Mouse (Mus musculus): ENCODE results near the gene Siva1. TPM values are rescaled to one million over a fixed set of nuclear protein-coding genes. Genes with fewer than 3 reads are reported as not detected.

The Siva1 gene
- total RNA-seq, 1 experiment: 301 TPM

- in situ Hi-C loops (cut with MboI; ENCODE audit: low sequenced_read_pairs in 2 of 2, unreplicated experiment in 2 of 2): no loop called here
- H3K4me3 ChIP-seq (ENCODE audit: insufficient read depth in 1 of 2, low read depth in 1 of 2, low read length in 2 of 2, poor library complexity in 1 of 2, severe bottlenecking in 1 of 2): no peak overlapping the region
- H3K9me3 ChIP-seq (ENCODE audit: control insufficient read depth, insufficient read depth, low read depth, low read length): no peaks in the 10 kb centered on the region
- peaks cover 28% of the 10 kb centered on the region for H3K36me3 ChIP-seq (ENCODE audit: control insufficient read depth, insufficient read depth, low read length, poor library complexity, severe bottlenecking)
- H3K27ac ChIP-seq (ENCODE audit: insufficient read depth, low read depth, low read length, poor library complexity, severe bottlenecking): no peak overlapping the region
- DNase-seq (ENCODE audit: low read depth, low spot score): no peak
- no peak overlapping the region for H3K9ac ChIP-seq (ENCODE audit: insufficient read depth, low read depth, low read length, poor library complexity, severe bottlenecking)
- no peak for TF ChIP-seq CHD2 (IDR thresholded peaks at IDR 0.05; ENCODE audit: low read depth, low read length)
- TF ChIP-seq ZNF384 (IDR thresholded peaks at IDR 0.05; ENCODE audit: low read depth, low read length): no peak
- no peak for TF ChIP-seq MAFK (IDR thresholded peaks at IDR 0.05; ENCODE audit: insufficient read depth, low read depth, low read length)
- no peak for TF ChIP-seq HCFC1 (IDR thresholded peaks at IDR 0.05; ENCODE audit: borderline replicate concordance, insufficient read depth, low read length)
- no peak for TF ChIP-seq ZC3H11A (IDR thresholded peaks at IDR 0.05; ENCODE audit: borderline replicate concordance, low read depth, low read length)
- peaks cover 0 to 10% of the 10 kb centered on the region in 2 experiments; a peak in 3 of 4 replicates for H3K4me1 ChIP-seq (ENCODE audit: control insufficient read depth in 2 of 2, insufficient read depth in 2 of 2, low read length in 2 of 2, poor library complexity in 1 of 2)
Observed at GRCm38 (mm10) chr12:112604022-112604421, 40.5 kb upstream of the Siva1 start.

- Histone ChIP-seq H3K36me3 (ENCODE audit: control insufficient read depth, insufficient read depth, low read length, poor library complexity, severe bottlenecking) (peaks cover 37% of the 10 kb centered on the region), H3K4me1 (ENCODE audit: control insufficient read depth in 2 of 2, insufficient read depth in 2 of 2, low read length in 2 of 2, poor library complexity in 1 of 2) (peaks cover 0 to 7% of the 10 kb centered on the region in 2 experiments; a peak in 2 of 4 replicates), H3K9me3 (ENCODE audit: control insufficient read depth, insufficient read depth, low read depth, low read length) (no peaks in the 10 kb centered on the region), H3K4me3 (ENCODE audit: insufficient read depth in 1 of 2, low read depth in 1 of 2, low read length in 2 of 2, poor library complexity in 1 of 2, severe bottlenecking in 1 of 2) (no peak overlapping the region), H3K9ac (ENCODE audit: insufficient read depth, low read depth, low read length, poor library complexity, severe bottlenecking) (no peak overlapping the region), H3K27ac (ENCODE audit: insufficient read depth, low read depth, low read length, poor library complexity, severe bottlenecking) (no peak overlapping the region)
- no peak for DNase-seq (ENCODE audit: low read depth, low spot score)
- in situ Hi-C loops (cut with MboI; ENCODE audit: low sequenced_read_pairs in 2 of 2, unreplicated experiment in 2 of 2): no loop called here
- TF ChIP-seq ZC3H11A (IDR thresholded peaks at IDR 0.05; ENCODE audit: borderline replicate concordance, low read depth, low read length) (no peak), ZNF384 (IDR thresholded peaks at IDR 0.05; ENCODE audit: low read depth, low read length) (no peak), CHD2 (IDR thresholded peaks at IDR 0.05; ENCODE audit: low read depth, low read length) (no peak), HCFC1 (IDR thresholded peaks at IDR 0.05; ENCODE audit: borderline replicate concordance, insufficient read depth, low read length) (no peak)
Observed at GRCm38 (mm10) chr12:112604709-112605649, 39.5 kb upstream of the Siva1 start.

- peaks cover 45% of the 10 kb centered on the region for H3K36me3 ChIP-seq (ENCODE audit: control insufficient read depth, insufficient read depth, low read length, poor library complexity, severe bottlenecking)
- in situ Hi-C loops (cut with MboI; ENCODE audit: low sequenced_read_pairs in 2 of 2, unreplicated experiment in 2 of 2): no loop called here
- no peaks in the 10 kb centered on the region for H3K9me3 ChIP-seq (ENCODE audit: control insufficient read depth, insufficient read depth, low read depth, low read length)
- H3K4me1 ChIP-seq (ENCODE audit: control insufficient read depth in 2 of 2, insufficient read depth in 2 of 2, low read length in 2 of 2, poor library complexity in 1 of 2): no peaks in the 10 kb centered on the region
- no peak overlapping the region for H3K27ac ChIP-seq (ENCODE audit: insufficient read depth, low read depth, low read length, poor library complexity, severe bottlenecking)
- H3K9ac ChIP-seq (ENCODE audit: insufficient read depth, low read depth, low read length, poor library complexity, severe bottlenecking): no peak overlapping the region
- no peak for DNase-seq (ENCODE audit: low read depth, low spot score)
- H3K4me3 ChIP-seq (ENCODE audit: insufficient read depth in 1 of 2, low read depth in 1 of 2, low read length in 2 of 2, poor library complexity in 1 of 2, severe bottlenecking in 1 of 2): no peak overlapping the region
- TF ChIP-seq HCFC1 (IDR thresholded peaks at IDR 0.05; ENCODE audit: borderline replicate concordance, insufficient read depth, low read length): no peak
- no peak for TF ChIP-seq ZC3H11A (IDR thresholded peaks at IDR 0.05; ENCODE audit: borderline replicate concordance, low read depth, low read length)
Observed at GRCm38 (mm10) chr12:112605766-112606165, 38.7 kb upstream of the Siva1 start.

- H3K27ac ChIP-seq (ENCODE audit: insufficient read depth, low read depth, low read length, poor library complexity, severe bottlenecking): no peak overlapping the region
- peaks cover 49% of the 10 kb centered on the region for H3K36me3 ChIP-seq (ENCODE audit: control insufficient read depth, insufficient read depth, low read length, poor library complexity, severe bottlenecking)
Observed at GRCm38 (mm10) chr12:112606998-112607397, 37.5 kb upstream of the Siva1 start.

More at GRCm38 (mm10) chr12:112606998-112607397, 37.5 kb upstream of the Siva1 start:
- TF ChIP-seq ZC3H11A (IDR thresholded peaks at IDR 0.05; ENCODE audit: borderline replicate concordance, low read depth, low read length) (no peak), HCFC1 (IDR thresholded peaks at IDR 0.05; ENCODE audit: borderline replicate concordance, insufficient read depth, low read length) (no peak), MAFK (IDR thresholded peaks at IDR 0.05; ENCODE audit: insufficient read depth, low read depth, low read length) (no peak), CHD2 (IDR thresholded peaks at IDR 0.05; ENCODE audit: low read depth, low read length) (no peak)
- no peak overlapping the region for H3K9ac ChIP-seq (ENCODE audit: insufficient read depth, low read depth, low read length, poor library complexity, severe bottlenecking)
- DNase-seq (ENCODE audit: low read depth, low spot score): no peak
- H3K4me3 ChIP-seq (ENCODE audit: insufficient read depth in 1 of 2, low read depth in 1 of 2, low read length in 2 of 2, poor library complexity in 1 of 2, severe bottlenecking in 1 of 2): no peak overlapping the region
- in situ Hi-C loops (cut with MboI; ENCODE audit: low sequenced_read_pairs in 2 of 2, unreplicated experiment in 2 of 2): no loop called here
- no peaks in the 10 kb centered on the region for H3K4me1 ChIP-seq (ENCODE audit: control insufficient read depth in 2 of 2, insufficient read depth in 2 of 2, low read length in 2 of 2, poor library complexity in 1 of 2)
- no peaks in the 10 kb centered on the region for H3K9me3 ChIP-seq (ENCODE audit: control insufficient read depth, insufficient read depth, low read depth, low read length)
